Mouse (Mus musculus) heart, postnatal 0 days (tissue): Measurements from ENCODE around the gene Msx1. TPM values are rescaled to one million over a fixed set of nuclear protein-coding genes. Genes with fewer than 3 reads are reported as not detected.
A peak's percentile ranks its signal among the peaks of the same experiment; 100 is the strongest.

Experiments used
- ATAC-seq: fragments of 200-750 bp; cut with Nextera tagmentation; 2 replicates; pipeline ENCODE4 v1.8.0; 2017; ENCODE audit warnings: low read depth, moderate number of reproducible peaks, moderate library complexity; ENCODE audit not compliant: insufficient read depth
- DNase-seq: peaks from one replicate; pipeline ENCODE4 v3.0.0-alpha.2; 2016; ENCODE audit warnings: low spot score
- H3K27ac ChIP-seq: fragments of 300-500 bp; sonication (generic); 2 replicates; pipeline ENCODE4 v1.5.1; 2014; ENCODE audit warnings: low read depth, mild to moderate bottlenecking
- H3K27me3 ChIP-seq: fragments of 300-500 bp; sonication (generic); 2 replicates; pipeline ENCODE4 v1.6.1; 2014; ENCODE audit warnings: low read length, mixed read lengths; ENCODE audit not compliant: control insufficient read depth, insufficient read depth
- H3K36me3 ChIP-seq: fragments of 300-500 bp; sonication (generic); replicated peaks from 2 replicates; pipeline ENCODE4 v1.6.1; 2014; ENCODE audit warnings: low read length, mixed read lengths; ENCODE audit not compliant: control insufficient read depth, insufficient read depth
- H3K4me1 ChIP-seq: fragments of 300-500 bp; sonication (generic); 2 replicates; pipeline ENCODE4 v1.6.1; 2014; ENCODE audit warnings: antibody characterized with exemption; ENCODE audit not compliant: control insufficient read depth, insufficient read depth
- H3K4me2 ChIP-seq: fragments of 300-500 bp; sonication (generic); 2 replicates; pipeline ENCODE4 v1.6.1; 2014; ENCODE audit warnings: low read depth, mild to moderate bottlenecking, low read length, moderate library complexity
- H3K4me3 ChIP-seq: fragments of 300-500 bp; sonication (generic); 2 replicates; pipeline ENCODE4 v1.5.1; 2014; ENCODE audit warnings: low read depth, low read length
- H3K9ac ChIP-seq: fragments of 300-500 bp; sonication (generic); replicated peaks from 2 replicates; pipeline ENCODE4 v1.6.1; 2014; ENCODE audit warnings: low read depth, low read length, mixed read lengths
- H3K9me3 ChIP-seq: fragments of 300-500 bp; sonication (generic); replicated peaks from 2 replicates; pipeline ENCODE4 v1.6.1; 2016; ENCODE audit warnings: low read length; ENCODE audit not compliant: control insufficient read depth
- CTCF ChIP-seq: IDR thresholded peaks from 2 replicates; pipeline ENCODE4 v1.5.1; 2016; ENCODE audit warnings: antibody characterized with exemption, control low read depth, low read depth
- EP300 ChIP-seq: IDR thresholded peaks from 2 replicates; pipeline ENCODE4 v1.6.1; 2016; ENCODE audit warnings: antibody characterized with exemption, low read depth
- WGBS: fragments of 180-500 bp; shearing (Covaris S2); extraction: QIAGEN DNeasy Blood & Tissue Kit; methylation state at CpG from one replicate; pipeline ENCODE4 v1.1.7; 2014; 5-methylcytosine and 5-hydroxymethylcytosine counted together
- polyA plus RNA-seq: library from polyadenylated mRNA; unstranded; fragments of >200 nt; fragmentation: Nextera tagmentation; extraction: Ambion mirVana; gene quantifications from 2 replicates; pipeline ENCODE4 v1.2.1, GENCODE M21; 2015
- total RNA-seq: library from RNA; depleted of rRNA; stranded (reverse); fragments of >200 nt; gene quantifications from 2 replicates; pipeline ENCODE4 v1.2.3, GENCODE M21; 2014; ENCODE audit warnings: low replicate concordance

Gene Msx1
- total and polyA plus RNA-seq, 2 experiments from 2014 or later = 4.6 to 15.4 TPM

DNA sequence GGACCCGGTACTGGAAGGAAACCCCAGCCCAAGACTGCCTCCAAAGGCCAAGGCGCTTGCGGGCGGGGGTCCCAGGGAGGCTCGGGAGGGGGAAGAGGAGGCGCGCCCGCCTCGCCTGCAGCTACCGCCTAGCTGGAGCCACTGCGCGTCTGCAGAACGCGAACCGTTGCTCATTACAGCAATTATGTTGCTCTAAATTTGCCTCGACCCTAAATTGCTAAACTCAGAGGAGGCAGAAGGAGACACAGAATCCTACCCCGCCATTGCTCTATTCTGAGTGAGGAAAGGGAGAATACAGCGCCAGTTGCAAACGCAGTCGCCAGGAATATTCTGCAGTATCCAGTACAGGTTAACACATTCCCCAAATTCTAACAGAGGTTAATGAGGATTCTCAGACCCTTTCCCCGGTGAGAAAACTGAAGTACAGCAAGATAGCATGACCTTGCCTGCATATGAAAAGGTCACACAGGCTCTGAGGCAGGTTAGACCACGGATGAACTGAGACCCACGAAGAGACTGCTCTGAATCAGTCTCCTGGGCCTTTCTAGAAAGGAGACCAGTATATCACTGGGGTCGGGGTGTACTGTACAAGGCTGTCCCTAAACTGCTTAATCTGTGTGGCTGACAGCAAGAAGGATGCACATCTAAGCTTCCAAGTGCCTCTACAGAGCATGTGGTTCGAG, 5.7 kb downstream of the Msx1 start:
- no peak for ATAC-seq
- no peaks in the 10 kb centered on the region for H3K9me3 ChIP-seq
- H3K27me3 ChIP-seq = peaks cover 98% of the 10 kb centered on the region
- WGBS = 13% methylated on average over 25 of the region's 25 CpGs
- H3K36me3 ChIP-seq = no peaks in the 10 kb centered on the region
- H3K4me2 ChIP-seq = no peak overlapping the region
- no peak overlapping the region for H3K9ac ChIP-seq
- no peaks in the 10 kb centered on the region for H3K4me1 ChIP-seq
- DNase-seq = no peak
- H3K27ac ChIP-seq = no peak overlapping the region
- TF ChIP-seq CTCF (no peak), EP300 (no peak)
- H3K4me3 ChIP-seq = no peak overlapping the region

DNA sequence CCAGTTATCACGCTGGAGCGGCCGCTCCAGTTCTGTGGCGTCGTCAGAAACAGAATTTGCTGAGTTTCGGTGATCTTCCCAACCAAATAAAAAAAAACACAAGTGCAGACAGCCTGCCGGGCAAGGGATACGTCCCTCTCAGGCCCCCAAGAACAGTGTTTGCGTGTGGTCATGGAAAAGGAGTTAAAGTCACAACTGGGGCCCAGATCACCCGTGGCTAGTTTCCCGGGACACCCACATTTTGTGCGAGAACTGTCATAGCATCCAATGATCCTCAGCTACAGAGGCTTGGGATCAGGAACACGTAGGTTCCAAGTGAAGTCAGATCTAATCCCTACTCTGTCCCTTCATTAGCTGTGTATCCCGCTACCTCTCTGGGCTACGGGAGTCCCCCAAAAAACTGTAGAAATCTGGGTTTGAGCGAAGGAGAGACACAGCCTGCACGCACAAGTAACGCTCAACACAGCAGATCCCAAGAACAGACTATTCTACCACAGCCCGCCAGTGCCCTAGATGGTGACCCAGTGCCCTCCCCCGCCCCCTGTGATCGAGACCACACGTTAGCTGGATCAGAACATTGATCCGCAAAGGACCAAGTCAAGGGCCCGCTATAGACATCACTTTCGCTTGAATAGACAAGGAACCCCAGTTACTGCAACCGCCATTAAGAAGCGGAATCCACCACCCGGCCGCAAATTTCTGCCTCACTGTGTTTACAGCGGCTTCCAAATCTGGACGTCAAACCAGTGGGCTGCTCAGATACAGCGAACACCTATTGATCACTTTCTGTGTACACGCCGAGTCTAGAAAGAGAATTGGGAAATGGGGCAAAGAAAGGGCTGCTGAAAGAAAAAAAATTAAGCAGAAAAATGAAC, 6.5 kb downstream of the Msx1 start:
- ATAC-seq (no peak), DNase-seq (no peak)
- H3K4me2 ChIP-seq = no peak overlapping the region
- no peaks in the 10 kb centered on the region for H3K9me3 ChIP-seq
- no peaks in the 10 kb centered on the region for H3K36me3 ChIP-seq
- no peak for TF ChIP-seq CTCF
- no peak overlapping the region for H3K27ac ChIP-seq
- no peak overlapping the region for H3K4me3 ChIP-seq
- WGBS = 7% methylated on average over 34 of the region's 34 CpGs
- peaks cover 91% of the 10 kb centered on the region for H3K27me3 ChIP-seq
- no peaks in the 10 kb centered on the region for H3K4me1 ChIP-seq
- H3K9ac ChIP-seq = no peak overlapping the region

DNA sequence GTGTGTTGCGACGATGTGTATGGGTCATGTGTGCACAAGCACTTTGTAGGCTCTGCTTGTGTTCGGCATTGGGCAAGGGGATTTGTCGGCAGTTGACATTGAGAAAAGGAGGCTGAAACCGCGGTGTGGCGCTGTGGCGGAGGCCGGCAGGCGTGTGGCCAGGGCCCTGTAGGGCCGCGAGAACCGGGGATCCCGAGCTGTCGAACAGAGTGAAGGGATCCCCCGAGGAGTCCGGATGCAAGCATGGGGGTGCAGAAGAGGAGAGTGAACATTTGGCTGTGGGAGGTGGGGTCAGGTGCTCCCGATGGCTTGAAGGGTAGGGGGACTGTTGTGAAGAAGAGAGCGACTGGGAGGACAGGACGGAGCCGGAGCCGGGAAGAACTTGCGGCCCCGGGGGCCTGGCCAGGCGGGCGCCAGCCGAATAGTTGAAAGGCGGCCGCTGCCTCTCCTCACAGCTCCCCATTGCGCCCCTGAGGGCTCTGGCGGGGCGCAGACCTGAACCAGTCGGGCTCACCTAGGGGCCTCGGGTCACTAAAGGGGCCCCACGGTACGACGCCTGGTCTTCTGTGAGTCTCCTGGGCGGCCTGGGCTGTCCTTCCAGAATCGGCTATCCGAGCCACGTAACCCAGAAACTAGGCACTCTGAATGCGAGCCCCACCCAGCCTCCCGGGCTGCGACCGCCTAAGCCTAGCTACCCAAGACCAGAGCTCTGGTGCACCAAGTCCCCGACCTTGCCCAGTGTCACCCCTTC, 7.3 kb downstream of the Msx1 start:
- Histone ChIP-seq H3K9ac (no peak overlapping the region), H3K4me3 (peak overlapping the region; percentile 6), H3K9me3 (no peaks in the 10 kb centered on the region), H3K27me3 (peaks cover 86% of the 10 kb centered on the region), H3K27ac (no peak overlapping the region), H3K36me3 (no peaks in the 10 kb centered on the region), H3K4me2 (peak overlapping the region; percentile 39; the same call in 1 of the 2 replicates), H3K4me1 (no peaks in the 10 kb centered on the region)
- ATAC-seq (peak; percentile 56; the same call in 1 of the 2 replicates), DNase-seq (no peak)
- TF ChIP-seq CTCF = peak; percentile 41
- TF ChIP-seq EP300 = no peak
- WGBS = 2% methylated on average over 39 of the region's 46 CpGs

DNA sequence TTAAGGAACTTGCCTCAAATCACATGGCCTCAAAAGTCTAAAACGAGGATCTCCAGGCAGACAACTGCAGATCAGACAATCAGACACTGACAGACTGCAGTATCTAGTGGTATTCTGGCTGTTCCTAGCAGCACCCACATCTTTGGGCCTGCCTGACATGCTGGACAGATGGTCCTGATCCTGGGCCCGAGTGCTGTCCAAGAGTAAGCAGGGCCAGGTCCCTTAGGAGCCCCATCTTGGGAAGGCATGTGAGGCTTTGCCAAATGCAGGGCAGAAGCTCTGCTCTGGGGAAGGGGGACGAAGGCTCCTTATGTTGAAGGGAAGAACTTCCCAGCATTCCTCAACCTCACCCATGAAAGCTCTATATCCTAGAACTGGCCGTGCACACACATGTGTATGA, 8.5 kb downstream of the Msx1 start:
- DNase-seq (no peak), ATAC-seq (no peak)
- no peak overlapping the region for H3K4me3 ChIP-seq
- 80% methylated on average over 4 of the region's 4 CpGs for WGBS
- no peak for TF ChIP-seq CTCF
- TF ChIP-seq EP300 = no peak
- peaks cover 75% of the 10 kb centered on the region for H3K27me3 ChIP-seq
- H3K27ac ChIP-seq = no peak overlapping the region
- H3K9ac ChIP-seq = no peak overlapping the region
- no peak overlapping the region for H3K4me2 ChIP-seq
- no peaks in the 10 kb centered on the region for H3K4me1 ChIP-seq
- no peaks in the 10 kb centered on the region for H3K36me3 ChIP-seq
- no peaks in the 10 kb centered on the region; the same call in 1 of the 2 replicates for H3K9me3 ChIP-seq

DNA sequence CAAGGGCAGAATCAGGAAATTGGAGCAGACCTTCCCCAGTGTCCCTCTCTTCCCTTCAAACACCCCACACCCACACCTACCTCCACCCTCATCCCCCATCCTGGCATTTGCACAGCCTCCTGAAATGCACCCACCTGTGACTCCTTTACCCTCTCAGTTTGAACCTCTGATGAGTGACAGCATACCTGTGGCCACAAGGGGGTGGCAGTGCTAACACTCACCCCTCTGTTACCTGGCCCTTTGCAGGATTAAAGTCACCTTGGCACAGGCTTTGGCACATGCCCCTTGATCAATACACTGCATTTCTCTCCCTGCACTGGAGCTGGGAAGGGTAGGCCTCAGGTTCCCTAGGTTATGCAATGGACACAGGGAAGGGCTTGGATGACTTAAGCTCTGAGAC, 10.2 kb downstream of the Msx1 start:
- no peak overlapping the region for H3K4me2 ChIP-seq
- DNase-seq = no peak
- H3K27ac ChIP-seq = no peak overlapping the region
- no peaks in the 10 kb centered on the region for H3K36me3 ChIP-seq
- no peaks in the 10 kb centered on the region for H3K4me1 ChIP-seq
- H3K27me3 ChIP-seq = peaks cover 63% of the 10 kb centered on the region
- TF ChIP-seq EP300 (no peak), CTCF (peak; percentile 5; the same call in 1 of the 2 replicates)
- no peak for ATAC-seq
- no peak overlapping the region for H3K4me3 ChIP-seq
- no peaks in the 10 kb centered on the region; the same call in 1 of the 2 replicates for H3K9me3 ChIP-seq
- H3K9ac ChIP-seq = no peak overlapping the region
